11 mouse cellular contexts compared by ENCODE assay signal in the genomic region with DNA sequence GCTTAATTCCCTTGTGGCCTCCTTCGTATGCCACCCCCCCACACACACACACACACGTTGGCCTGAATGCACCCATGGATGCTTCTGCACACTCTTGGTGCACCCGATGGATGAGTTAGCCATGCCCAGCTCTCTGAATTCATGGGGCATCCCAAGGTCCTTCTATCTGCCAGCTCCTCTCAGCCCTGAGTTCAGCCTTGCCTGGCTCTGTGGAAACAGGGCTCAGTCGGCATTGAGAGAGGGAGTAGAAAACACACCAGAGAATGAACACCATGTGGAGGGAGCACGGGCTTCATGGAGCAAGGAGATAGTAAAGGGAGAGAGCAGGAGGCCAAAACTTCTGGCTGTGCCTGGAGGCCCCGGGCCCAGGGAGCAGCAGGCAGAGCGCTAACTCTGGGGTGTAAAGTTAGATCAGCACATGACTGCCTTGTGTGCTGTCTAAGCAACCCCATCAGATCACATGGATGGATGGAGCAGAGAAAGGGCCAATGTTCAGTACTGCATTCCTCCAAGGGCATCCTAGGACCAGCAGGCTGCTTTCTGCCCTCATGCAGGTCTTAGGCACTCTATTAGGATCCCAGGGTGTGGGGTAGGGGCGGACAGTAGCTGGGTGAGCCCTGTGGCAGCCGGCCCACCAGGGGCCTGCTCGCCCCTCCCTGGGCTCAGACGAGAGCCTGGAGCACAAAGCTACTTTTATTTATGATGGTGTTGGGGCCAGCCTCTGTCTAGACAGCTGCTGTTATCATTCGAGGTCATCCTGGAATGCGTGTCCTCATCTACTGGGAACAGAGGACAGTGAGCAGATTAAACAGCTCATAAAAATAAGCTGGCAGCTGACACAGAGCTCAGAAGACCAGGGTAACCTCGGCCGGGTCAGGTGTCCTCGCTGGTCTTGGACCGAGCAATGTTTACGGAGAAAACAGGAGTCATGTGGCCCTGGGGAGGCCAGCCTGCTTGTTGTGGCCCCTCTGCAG.
DNase-seq lines count a peak whose midpoint lies in the region; ATAC-seq and TF ChIP-seq lines count a peak whose summit lies in the region.
"Had no signal": no experiment of that assay in that cellular context is flagged by ENCODE, and none has a peak within 500 bp of the region (broad histone marks: within the 10 kb centered on the region; RNA-seq: fewer than 3 reads in every experiment).

No protein-coding gene starts in this region.

- TF ChIP-seq CTCF in kidney, adult 2 months (conservative IDR thresholded peaks at IDR 0.05; ENCODE audit: insufficient read depth, insufficient read length, low read depth, low read length) = no peak

- no peak for TF ChIP-seq POLR2A in kidney, adult 2 months (IDR thresholded peaks at IDR 0.05; ENCODE audit: low read depth, low read length)

- no peaks in the 10 kb centered on the region for H3K36me3 ChIP-seq in megakaryocyte, embryonic 14.5 days (replicated peaks; ENCODE audit: low read length)
- no peaks in the 10 kb centered on the region for H3K36me3 ChIP-seq in embryonic facial prominence, embryonic 15.5 days
- no peaks in the 10 kb centered on the region for H3K36me3 ChIP-seq in kidney, adult 2 months (ENCODE audit: control insufficient read depth, insufficient read depth, low read length)
- no peaks in the 10 kb centered on the region for H3K36me3 ChIP-seq in neural tube, embryonic 13.5 days
- H3K36me3 ChIP-seq: stomach, embryonic 15.5 days had no signal

- no peak for ATAC-seq in megakaryocyte, adult 5-6 weeks (ENCODE audit: poor library complexity, severe bottlenecking)
- ATAC-seq in embryonic facial prominence, embryonic 15.5 days (ENCODE audit: insufficient number of reproducible peaks, low FRiP score, low TSS enrichment, low read depth) = no peak
- peak; percentile 41; the same call in 1 of the 2 replicates for ATAC-seq in neural tube, embryonic 13.5 days (ENCODE audit: low read depth)
- ATAC-seq: hindbrain, embryonic 16.5 days had no signal

- 60% methylated on average over 18 of the region's 18 CpGs for WGBS in embryonic facial prominence, embryonic 15.5 days
- 46% methylated on average over 18 of the region's 18 CpGs for WGBS in kidney, adult 2 months
- 39% methylated on average over 18 of the region's 18 CpGs for WGBS in neural tube, embryonic 13.5 days

- H3K4me1 ChIP-seq in megakaryocyte, embryonic 14.5 days = peaks cover 17% of the 10 kb centered on the region
- peaks cover 44% of the 10 kb centered on the region for H3K4me1 ChIP-seq in embryonic facial prominence, embryonic 15.5 days
- H3K4me1 ChIP-seq in kidney, adult 2 months (ENCODE audit: control insufficient read depth, insufficient read depth, low read length) = peaks cover 10% of the 10 kb centered on the region; the same call in 1 of the 2 replicates
- peaks cover 36% of the 10 kb centered on the region for H3K4me1 ChIP-seq in neural tube, embryonic 13.5 days (replicated peaks)

- peak; percentile 75 for DNase-seq in kidney, adult 2 months
- no peak for DNase-seq in spleen, adult 12 weeks (ENCODE audit: low spot score)
- no peak for DNase-seq in thymus, postnatal 4 days
- DNase-seq in cerebellum, postnatal 10 days = no peak
- DNase-seq: lung, postnatal 4 days had no signal

- H3K9me3 ChIP-seq in megakaryocyte, embryonic 14.5 days = no peaks in the 10 kb centered on the region
- no peaks in the 10 kb centered on the region for H3K9me3 ChIP-seq in embryonic facial prominence, embryonic 15.5 days (replicated peaks)
- H3K9me3 ChIP-seq in neural tube, embryonic 13.5 days = no peaks in the 10 kb centered on the region
- H3K9me3 ChIP-seq: stomach, embryonic 15.5 days had no signal

- no peak overlapping the region for H3K9ac ChIP-seq in embryonic facial prominence, embryonic 15.5 days
- H3K9ac ChIP-seq in neural tube, embryonic 13.5 days = no peak overlapping the region
- H3K9ac ChIP-seq: stomach, embryonic 15.5 days had no signal

- H3K4me3 ChIP-seq in megakaryocyte, embryonic 14.5 days (replicated peaks) = peak overlapping the region; percentile 28
- H3K4me3 ChIP-seq in embryonic facial prominence, embryonic 15.5 days (replicated peaks) = no peak overlapping the region
- H3K4me3 ChIP-seq in kidney, adult 2 months (ENCODE audit: insufficient read depth, low read depth, low read length) = no peak overlapping the region
- no peak overlapping the region for H3K4me3 ChIP-seq in neural tube, embryonic 13.5 days
- H3K4me3 ChIP-seq: stomach, embryonic 15.5 days had no signal

- H3K27ac ChIP-seq in embryonic facial prominence, embryonic 15.5 days (replicated peaks) = peak overlapping the region; percentile 34; the same call in 1 of the 2 replicates
- peak overlapping the region; percentile 6; the same call in 1 of the 2 replicates for H3K27ac ChIP-seq in kidney, adult 2 months (ENCODE audit: insufficient read depth, low read depth, low read length)
- H3K27ac ChIP-seq in neural tube, embryonic 13.5 days (replicated peaks) = peak overlapping the region; percentile 62
- H3K27ac ChIP-seq: stomach, embryonic 15.5 days had no signal

- H3K4me2 ChIP-seq in embryonic facial prominence, embryonic 15.5 days (replicated peaks) = no peak overlapping the region
- H3K4me2 ChIP-seq in neural tube, embryonic 13.5 days = no peak overlapping the region
- H3K4me2 ChIP-seq: stomach, embryonic 15.5 days had no signal

- H3K27me3 ChIP-seq in megakaryocyte, embryonic 14.5 days (replicated peaks) = peaks cover 90% of the 10 kb centered on the region
- no peaks in the 10 kb centered on the region for H3K27me3 ChIP-seq in embryonic facial prominence, embryonic 15.5 days
- H3K27me3 ChIP-seq in kidney, adult 2 months (replicated peaks; ENCODE audit: control insufficient read depth, insufficient read depth, low read length) = no peaks in the 10 kb centered on the region
- H3K27me3 ChIP-seq in neural tube, embryonic 13.5 days = no peaks in the 10 kb centered on the region
- H3K27me3 ChIP-seq: stomach, embryonic 15.5 days had no signal

Comparison
In these comparisons a context has a peak if more than half of its experiments do, and no peak if none do; other contexts are left out.
1. H3K27ac ChIP-seq: peak in every context shown above with its lines; median percentile 62 in neural tube, embryonic 13.5 days; 34 in embryonic facial prominence, embryonic 15.5 days; 6 in kidney, adult 2 months.